Mouse (Mus musculus): ENCODE measurements around the gene Sstr5. TPM values are rescaled to one million over a fixed set of nuclear protein-coding genes. Genes with fewer than 3 reads are reported as not detected.
A peak's percentile ranks its signal among the peaks of the same experiment; 100 is the strongest.

The Sstr5 gene
- total RNA-seq (2021), result under 1 TPM; 0.15 to 0.47 TPM
- long read RNA-seq, result 0 reads

- no peak for DNase-seq (ENCODE audit: low spot score in 2 of 2)
Observed at GRCm38 (mm10) chr17:25497013-25497412, at the start of gene Sstr5. Sstr5 (minus strand) TSS chr17:25497288.

DNA sequence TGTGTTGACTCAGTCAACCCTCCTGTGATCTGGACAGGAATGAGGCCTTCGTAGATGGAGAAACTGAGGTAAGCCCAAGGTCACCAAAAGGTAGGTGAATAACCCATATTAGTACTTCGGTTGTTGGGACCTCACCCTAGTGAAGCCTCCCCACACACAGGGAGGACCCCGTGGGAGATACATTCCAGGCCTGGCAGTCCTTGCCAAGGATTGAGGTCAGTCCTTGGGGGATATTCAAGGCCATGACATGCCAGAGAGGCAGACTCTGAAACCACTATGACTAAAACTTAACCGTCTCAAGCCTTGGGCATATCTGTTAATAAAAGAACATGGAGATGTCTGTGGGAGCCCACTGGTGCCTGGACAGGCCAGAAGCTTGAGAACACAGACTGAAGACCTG, 44.7 kb upstream of the Sstr5 start:
- no peak for DNase-seq (ENCODE audit: low spot score in 2 of 2)

GRCm38 (mm10) chr17:25540731-25541130, 43.6 kb upstream of the Sstr5 start:
- DNase-seq (ENCODE audit: low spot score in 2 of 2), result no peak

- DNase-seq (ENCODE audit: low spot score in 2 of 2), result peak in 1 of 2 experiments; percentile 39
Observed at GRCm38 (mm10) chr17:25538945-25539875, 42.1 kb upstream of the Sstr5 start.

- DNase-seq (ENCODE audit: low spot score in 2 of 2), result no peak
Observed at GRCm38 (mm10) chr17:25530357-25531022, 33.4 kb upstream of the Sstr5 start.

- no peak for DNase-seq (ENCODE audit: low spot score in 2 of 2)
Observed at GRCm38 (mm10) chr17:25522080-25522479, 25.0 kb upstream of the Sstr5 start.

- no peak for DNase-seq (ENCODE audit: low spot score in 2 of 2)
Observed at GRCm38 (mm10) chr17:25520492-25520891, 23.4 kb upstream of the Sstr5 start.

- DNase-seq (ENCODE audit: low spot score in 2 of 2), result peak in 1 of 2 experiments; percentile 55
Observed at GRCm38 (mm10) chr17:25519511-25519910, 22.4 kb upstream of the Sstr5 start.

- DNase-seq (ENCODE audit: low spot score in 2 of 2), result peak; percentile 40 to 58
Observed at GRCm38 (mm10) chr17:25518144-25518543, 21.1 kb upstream of the Sstr5 start.

DNA sequence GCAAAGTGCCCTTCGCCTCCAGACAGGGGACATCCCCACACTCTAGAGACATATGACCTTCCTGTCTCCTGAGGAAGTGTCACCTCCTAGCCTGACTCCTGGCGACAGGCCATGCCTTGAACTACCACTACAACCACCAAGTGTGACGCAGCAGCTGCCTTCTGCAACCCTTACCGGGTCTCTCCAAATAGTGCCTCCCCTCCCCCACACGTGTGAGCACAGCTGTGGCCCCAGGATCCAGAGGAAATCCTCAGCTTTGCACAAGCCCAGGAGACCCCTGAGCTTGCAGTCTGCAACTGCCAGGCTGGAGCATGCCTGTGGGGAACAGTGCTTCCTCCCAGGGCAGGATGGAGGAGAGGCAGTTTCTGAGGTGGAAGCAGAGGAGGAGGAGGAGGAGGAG, 19.2 kb upstream of the Sstr5 start:
- no peak for DNase-seq (ENCODE audit: low spot score in 2 of 2)

GRCm38 (mm10) chr17:25514055-25514454, 17.0 kb upstream of the Sstr5 start:
- DNase-seq (ENCODE audit: low spot score in 2 of 2), result no peak

- DNase-seq (ENCODE audit: low spot score in 2 of 2), result no peak
Observed at GRCm38 (mm10) chr17:25511876-25512275, 14.8 kb upstream of the Sstr5 start.

- DNase-seq (ENCODE audit: low spot score in 2 of 2), result no peak
Observed at GRCm38 (mm10) chr17:25510074-25510830, 13.2 kb upstream of the Sstr5 start.

DNA sequence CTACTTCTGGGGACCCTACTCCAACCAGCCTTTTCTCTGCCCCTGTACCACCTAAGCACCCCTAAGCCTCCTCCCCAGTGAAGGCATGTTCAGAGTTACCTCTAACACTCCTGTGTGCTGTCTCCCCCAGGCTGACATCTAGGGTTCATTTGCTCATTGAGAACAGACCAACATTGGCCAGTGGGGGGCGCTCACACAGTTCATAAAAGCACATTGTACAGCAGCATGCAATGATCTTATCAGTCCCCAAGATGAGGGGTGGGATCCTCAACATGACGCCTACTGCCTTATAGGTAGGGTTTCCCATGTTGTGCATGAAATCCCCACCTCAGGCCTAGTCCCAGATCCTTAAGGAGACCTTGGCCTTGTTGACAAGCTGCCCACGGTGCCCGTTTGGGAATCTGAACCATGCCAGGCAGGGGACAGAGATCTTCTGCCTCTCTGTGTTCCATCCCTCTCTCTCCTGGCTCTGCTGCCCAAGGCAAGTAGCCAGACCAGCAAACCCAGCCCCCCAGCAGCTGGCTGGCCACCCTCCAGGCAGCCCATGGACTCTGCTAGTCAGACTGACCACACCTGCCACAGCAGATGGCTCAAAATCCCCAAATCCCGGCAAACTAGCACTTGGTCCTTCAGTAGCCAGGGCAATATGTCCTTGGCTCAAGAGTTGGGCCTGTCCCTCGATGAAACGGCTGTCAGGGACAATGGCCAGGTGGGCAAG, 11.9 kb upstream of the Sstr5 start:
- peak; percentile 71 to 93 for DNase-seq (ENCODE audit: low spot score in 2 of 2)

DNA sequence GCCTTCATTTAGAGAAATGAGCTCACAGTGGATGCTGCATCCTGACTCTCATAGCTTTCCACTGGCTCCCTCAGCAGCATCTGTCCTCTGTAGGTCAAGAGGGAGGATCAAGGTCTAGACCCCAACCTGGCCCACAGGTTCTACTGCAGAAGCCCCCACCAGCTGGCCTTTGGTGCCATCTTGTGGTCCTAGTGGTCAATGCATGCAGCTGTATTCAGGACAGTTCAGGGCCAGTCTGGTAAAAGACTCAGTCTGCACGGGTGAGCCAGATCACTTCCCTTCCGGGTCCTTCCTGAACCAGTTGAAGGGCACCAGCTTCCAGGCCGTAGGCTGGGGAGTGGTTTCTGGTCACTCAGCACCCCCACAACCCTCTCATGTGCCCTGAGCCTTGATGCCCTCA, 10.7 kb upstream of the Sstr5 start:
- DNase-seq (ENCODE audit: low spot score in 2 of 2), result peak; percentile 50 to 73

DNA sequence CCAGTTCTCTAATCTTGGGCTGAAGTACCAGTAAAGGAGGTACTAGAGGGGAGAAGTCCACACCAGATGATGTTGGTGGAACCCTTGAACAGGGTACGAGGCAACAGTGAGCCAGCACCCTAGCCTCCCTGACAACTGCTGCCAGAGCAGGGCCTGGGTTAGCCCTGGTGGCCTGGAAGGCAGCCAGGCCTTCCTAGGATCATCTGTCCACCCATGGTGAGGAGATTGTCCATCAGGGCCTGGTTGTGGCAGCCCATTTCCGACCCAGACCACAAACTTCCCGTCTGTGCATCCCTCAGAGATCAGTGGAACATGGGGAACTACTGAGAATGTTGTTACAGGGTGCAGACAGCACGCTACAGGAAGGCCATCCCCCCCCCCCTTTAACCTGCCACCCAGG, 5.5 kb upstream of the Sstr5 start:
- no peak for DNase-seq (ENCODE audit: low spot score in 2 of 2)

DNA sequence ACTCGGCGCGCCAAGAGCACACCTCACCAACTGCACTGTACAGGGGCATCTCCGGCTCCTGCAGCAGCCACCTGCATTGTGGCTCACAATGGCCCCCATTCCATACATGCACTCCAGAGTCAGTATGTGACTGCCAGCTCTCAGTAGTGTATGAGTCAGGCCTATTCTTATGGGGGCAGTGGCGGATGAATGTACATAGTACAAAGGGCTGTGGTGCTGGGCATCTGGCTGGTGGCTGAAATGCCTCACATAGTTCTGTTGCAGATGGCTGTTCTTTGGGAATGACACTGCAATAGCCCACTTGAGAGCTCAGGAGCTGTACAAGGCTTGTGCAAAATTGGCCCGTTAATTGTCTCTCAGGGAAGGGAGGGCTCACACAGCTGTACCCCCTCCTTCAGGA, 15.0 kb downstream of the Sstr5 start:
- no peak for DNase-seq (ENCODE audit: low spot score in 2 of 2)

DNA sequence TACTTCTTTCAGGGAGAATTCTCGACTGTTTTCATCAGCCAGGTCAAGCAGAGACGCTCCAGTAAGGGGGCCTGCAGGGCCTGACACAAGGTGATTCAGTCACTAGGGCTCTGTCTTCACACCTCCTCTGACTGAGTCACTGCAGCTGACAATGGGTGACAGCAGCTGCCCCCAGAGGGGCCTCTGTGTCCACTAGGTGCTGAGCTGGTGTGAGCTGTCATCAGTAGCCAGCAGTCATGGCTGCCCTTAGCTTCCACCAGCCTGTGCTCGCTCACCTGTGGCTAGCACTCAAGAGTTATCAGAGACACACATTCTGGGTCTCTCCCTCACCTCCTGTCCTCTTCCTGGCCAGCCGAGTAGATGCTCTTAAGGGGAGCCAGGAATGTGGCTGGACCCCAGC, 16.3 kb downstream of the Sstr5 start:
- no peak for DNase-seq (ENCODE audit: low spot score in 2 of 2)

- no peak for DNase-seq (ENCODE audit: low spot score in 2 of 2)
Observed at GRCm38 (mm10) chr17:25480152-25480551, 16.9 kb downstream of the Sstr5 start.

- peak; percentile 48 to 82 for DNase-seq (ENCODE audit: low spot score in 2 of 2)
Observed at GRCm38 (mm10) chr17:25475946-25476744, 20.9 kb downstream of the Sstr5 start.

All from layer of hippocampus, adult 18-20 months (tissue).